Mouse (Mus musculus) megakaryocyte, embryonic 14.5 days (primary cell): ENCODE data around the gene Mrpl11.

Experiments
- FLI1 ChIP-seq: IDR thresholded peaks from 2 replicates; pipeline ENCODE4 v1.6.1; 2012; ENCODE audit warnings: low read length, inconsistent platforms, mixed read lengths
- GATA1 ChIP-seq: IDR thresholded peaks from 3 replicates; pipeline ENCODE4 v1.6.1; 2012; ENCODE audit warnings: mixed read lengths, low read length, inconsistent platforms, borderline replicate concordance

DNA sequence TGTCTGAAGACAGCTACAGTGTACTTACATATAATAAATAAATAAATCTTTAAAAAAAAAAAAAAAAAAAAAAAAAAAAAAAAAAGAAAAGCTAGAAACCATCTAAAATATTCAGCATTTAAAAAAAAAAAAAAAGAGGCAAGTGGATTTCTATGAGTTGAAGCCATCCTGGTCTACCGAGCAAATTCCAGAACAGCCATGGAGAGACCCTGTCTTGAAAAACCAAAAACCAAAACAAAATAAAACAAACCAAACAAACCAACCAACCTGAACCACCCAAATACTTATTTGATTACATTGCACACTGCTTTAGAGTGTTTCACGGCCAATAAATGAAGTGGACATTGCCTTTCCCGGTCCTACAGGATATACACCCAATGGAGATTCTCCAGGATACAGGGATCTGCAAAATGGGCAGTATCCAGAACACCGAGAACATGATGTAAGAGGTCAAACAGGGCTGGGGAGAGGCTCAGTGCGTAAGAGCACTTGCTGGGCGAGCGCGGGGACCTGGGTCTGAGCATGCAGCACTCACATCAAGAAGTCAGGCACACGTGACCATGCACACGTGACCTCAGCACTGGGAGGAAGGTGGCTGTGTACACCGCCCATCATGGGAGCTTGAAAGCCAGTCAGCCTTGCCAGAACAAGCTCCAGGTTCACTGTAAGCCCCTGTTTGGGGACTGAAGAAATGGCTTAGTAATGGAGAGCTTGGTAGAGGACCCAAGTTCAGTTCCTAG lies 36.7 kb upstream of the Mrpl11 start:
- no peak for TF ChIP-seq FLI1
- TF ChIP-seq GATA1: no peak
